Mouse (Mus musculus) testis, adult 2 months (tissue): ENCODE results near the gene 1700020D05Rik.

Experiments
- CTCF ChIP-seq: fragments of 200-500 bp; IDR thresholded peaks from 2 replicates; pipeline ENCODE4 v1.5.1; 2012; ENCODE audit warnings: low read depth, mild to moderate bottlenecking, inconsistent platforms, low read length, moderate library complexity; ENCODE audit not compliant: control insufficient read depth, insufficient read depth, insufficient replicate concordance
- POLR2A ChIP-seq: fragments of 200-500 bp; IDR thresholded peaks from 2 replicates; pipeline ENCODE4 v1.6.1; 2012; ENCODE audit warnings: low read depth, mild to moderate bottlenecking, inconsistent platforms, low read length, moderate library complexity; ENCODE audit not compliant: control insufficient read depth

GRCm38 (mm10) chr19:5486286-5486685, 17.3 kb downstream of the 1700020D05Rik start:
- TF ChIP-seq CTCF (no peak), POLR2A (no peak)
